Mouse (Mus musculus): ENCODE results near the gene Slc35b1. TPM values are rescaled to one million over a fixed set of nuclear protein-coding genes. Genes with fewer than 3 reads are reported as not detected.

Gene Slc35b1
- polyA plus RNA-seq, 1 experiment from 2014 or later, result 144 TPM

DNA sequence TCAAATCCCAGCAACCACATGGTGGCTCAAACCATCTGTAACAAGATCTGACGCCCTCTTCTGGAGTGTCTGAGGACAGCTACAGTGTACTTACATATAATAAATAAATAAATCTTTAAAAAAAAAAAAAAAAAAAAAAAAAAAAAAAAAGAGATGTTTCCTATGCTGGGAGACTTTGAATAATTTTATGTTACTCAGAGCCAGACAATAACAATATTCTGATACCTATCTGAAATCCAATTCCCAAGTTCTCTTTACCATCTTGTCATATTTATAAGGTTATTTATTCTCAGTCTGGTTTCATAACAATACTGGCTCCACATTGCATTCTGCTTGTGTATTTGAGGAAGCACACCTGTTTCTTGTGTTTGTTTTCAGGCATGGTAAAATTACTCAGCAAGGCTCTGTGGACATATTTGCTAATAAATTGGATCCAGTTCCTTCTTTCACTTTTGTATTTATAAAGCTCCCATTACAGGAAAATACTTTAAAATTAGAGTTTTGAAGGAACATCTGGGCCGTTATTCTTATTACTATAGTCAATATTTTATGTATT lies 36.5 kb downstream of the Slc35b1 start:
- H3K4me1 ChIP-seq (replicated peaks; ENCODE audit: control insufficient read depth, insufficient read depth, low read length), result peaks cover 11% of the 10 kb centered on the region
- ATAC-seq (ENCODE audit: low FRiP score) (no peak), DNase-seq (ENCODE audit: low spot score) (no peak)
- H3K36me3 ChIP-seq (replicated peaks; ENCODE audit: control insufficient read depth, insufficient read depth), result no peaks in the 10 kb centered on the region; the same call in 1 of the 2 replicates
- no peaks in the 10 kb centered on the region for H3K9me3 ChIP-seq (ENCODE audit: control insufficient read depth, low read length)
- H3K27me3 ChIP-seq (ENCODE audit: control insufficient read depth, insufficient read depth, low read length), result no peaks in the 10 kb centered on the region
- WGBS, result 79% methylated on average over 2 of the region's 2 CpGs
- H3K27ac ChIP-seq, result no peak overlapping the region
- no peak overlapping the region for H3K9ac ChIP-seq
- no peak overlapping the region for H3K4me3 ChIP-seq (replicated peaks; ENCODE audit: low read length)
- H3K4me2 ChIP-seq (replicated peaks), result no peak overlapping the region

DNA sequence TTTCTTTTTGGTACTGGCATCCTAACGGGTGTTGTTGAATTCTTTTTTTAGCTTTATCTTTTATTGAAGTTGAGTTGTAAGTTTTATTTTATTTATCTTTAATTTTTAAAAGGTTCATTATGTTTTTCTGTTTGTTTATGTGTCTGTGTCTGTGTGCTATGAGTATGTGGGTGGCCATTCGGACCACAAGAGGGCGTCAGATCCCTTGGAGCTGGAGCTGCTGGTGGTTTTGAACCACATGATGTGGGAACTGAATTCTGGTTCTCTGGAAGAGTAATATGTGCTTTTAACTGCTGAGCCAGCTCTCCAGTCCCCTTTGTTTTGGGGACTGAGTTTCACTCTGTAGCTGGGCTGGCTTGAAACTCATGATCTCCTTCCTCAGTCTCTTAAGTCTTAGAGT lies 39.0 kb downstream of the Slc35b1 start:
- no peak overlapping the region for H3K9ac ChIP-seq
- no peaks in the 10 kb centered on the region for H3K4me1 ChIP-seq (replicated peaks; ENCODE audit: control insufficient read depth, insufficient read depth, low read length)
- WGBS, result 89% methylated on average over 3 of the region's 3 CpGs
- DNase-seq (ENCODE audit: low spot score) (no peak), ATAC-seq (ENCODE audit: low FRiP score) (no peak)
- H3K27me3 ChIP-seq (ENCODE audit: control insufficient read depth, insufficient read depth, low read length), result no peaks in the 10 kb centered on the region
- H3K4me3 ChIP-seq (replicated peaks; ENCODE audit: low read length), result no peak overlapping the region
- no peak overlapping the region for H3K27ac ChIP-seq
- no peaks in the 10 kb centered on the region; the same call in 1 of the 2 replicates for H3K36me3 ChIP-seq (replicated peaks; ENCODE audit: control insufficient read depth, insufficient read depth)
- H3K4me2 ChIP-seq (replicated peaks), result no peak overlapping the region
- no peaks in the 10 kb centered on the region for H3K9me3 ChIP-seq (ENCODE audit: control insufficient read depth, low read length)

DNA sequence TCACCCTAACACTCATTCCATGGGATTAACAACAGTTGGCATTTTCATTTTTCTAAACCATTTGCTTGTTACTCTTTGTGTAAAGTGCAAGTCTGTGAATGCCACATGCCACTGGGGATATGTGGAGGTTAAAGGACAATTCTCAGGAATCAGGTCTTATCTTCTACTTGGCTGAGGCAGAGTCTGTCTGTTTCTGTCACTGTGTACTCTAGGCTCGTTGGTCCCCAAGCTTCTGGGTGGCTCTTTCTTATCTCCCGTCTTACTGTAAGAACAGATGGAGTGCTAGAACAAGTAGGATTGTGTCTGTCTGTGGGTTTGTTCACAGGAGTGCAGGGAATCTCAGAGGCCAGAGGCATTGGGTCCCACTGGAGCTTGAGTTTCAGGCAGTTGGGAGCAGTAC lies 46.9 kb downstream of the Slc35b1 start:
- H3K4me3 ChIP-seq (replicated peaks; ENCODE audit: low read length), result no peak overlapping the region
- H3K4me1 ChIP-seq (replicated peaks; ENCODE audit: control insufficient read depth, insufficient read depth, low read length), result no peaks in the 10 kb centered on the region
- no peaks in the 10 kb centered on the region for H3K27me3 ChIP-seq (ENCODE audit: control insufficient read depth, insufficient read depth, low read length)
- DNase-seq (ENCODE audit: low spot score), result no peak
- no peak overlapping the region for H3K4me2 ChIP-seq (replicated peaks)
- H3K36me3 ChIP-seq (replicated peaks; ENCODE audit: control insufficient read depth, insufficient read depth), result peaks cover 8% of the 10 kb centered on the region; the same call in 1 of the 2 replicates
- ATAC-seq (ENCODE audit: low FRiP score), result no peak
- WGBS, result 87% methylated on average over 2 of the region's 2 CpGs
- H3K9me3 ChIP-seq (ENCODE audit: control insufficient read depth, low read length), result no peaks in the 10 kb centered on the region
- H3K9ac ChIP-seq, result no peak overlapping the region
- no peak overlapping the region for H3K27ac ChIP-seq

DNA sequence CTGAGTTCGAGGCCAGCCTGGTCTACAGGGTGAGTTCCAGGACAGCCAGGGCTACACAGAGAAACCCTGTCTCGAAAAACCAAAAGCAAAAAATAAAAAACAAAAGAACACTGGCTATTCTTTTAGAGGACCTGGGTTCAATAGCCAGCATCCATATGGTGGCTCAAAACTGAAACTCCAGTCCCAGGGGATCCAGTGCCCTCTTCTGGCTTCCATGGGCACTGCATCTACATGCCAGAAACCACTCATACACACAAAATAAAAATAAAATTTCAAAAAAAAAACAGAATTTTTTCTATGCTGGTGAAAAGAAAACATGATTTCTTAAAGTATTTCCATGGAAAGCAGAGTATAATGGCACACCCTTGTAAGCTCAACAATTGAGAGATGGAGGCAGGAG lies 47.7 kb downstream of the Slc35b1 start:
- no peaks in the 10 kb centered on the region for H3K9me3 ChIP-seq (ENCODE audit: control insufficient read depth, low read length)
- no peaks in the 10 kb centered on the region for H3K4me1 ChIP-seq (replicated peaks; ENCODE audit: control insufficient read depth, insufficient read depth, low read length)
- H3K27ac ChIP-seq, result no peak overlapping the region
- peaks cover 9% of the 10 kb centered on the region; the same call in 1 of the 2 replicates for H3K36me3 ChIP-seq (replicated peaks; ENCODE audit: control insufficient read depth, insufficient read depth)
- 85% methylated on average over 2 of the region's 2 CpGs for WGBS
- no peak overlapping the region for H3K9ac ChIP-seq
- H3K4me2 ChIP-seq (replicated peaks), result no peak overlapping the region
- no peak overlapping the region for H3K4me3 ChIP-seq (replicated peaks; ENCODE audit: low read length)
- DNase-seq (ENCODE audit: low spot score) (no peak), ATAC-seq (ENCODE audit: low FRiP score) (no peak)
- H3K27me3 ChIP-seq (ENCODE audit: control insufficient read depth, insufficient read depth, low read length), result no peaks in the 10 kb centered on the region

Other genes starting within 250 kb of the Slc35b1 start
- gene Dlx4, start 238.4 kb upstream of the Slc35b1 start, polyA plus RNA-seq (2014; fragmentation: Nextera tagmentation; extraction: Ambion mirVana), result not detected in 2 replicates
- 0.17 TPM in 1 of 2 replicates, not detected in the other for gene Tac4, start 123.2 kb upstream of the Slc35b1 start, polyA plus RNA-seq (2014; fragmentation: Nextera tagmentation; extraction: Ambion mirVana)
- gene Kat7, start 74.4 kb upstream of the Slc35b1 start, polyA plus RNA-seq (2014; fragmentation: Nextera tagmentation; extraction: Ambion mirVana), result 58.1 and 71.0 TPM in 2 replicates
- gene Fam117a, start 47.7 kb upstream of the Slc35b1 start, polyA plus RNA-seq (2014; fragmentation: Nextera tagmentation; extraction: Ambion mirVana), result 2.8 and 3.5 TPM in 2 replicates
- gene Spop, start 29.4 kb downstream of the Slc35b1 start, polyA plus RNA-seq (2014; fragmentation: Nextera tagmentation; extraction: Ambion mirVana), result 160 and 167 TPM in 2 replicates
- 2.0 and 2.2 TPM in 2 replicates for gene Nxph3, start 129.9 kb downstream of the Slc35b1 start, polyA plus RNA-seq (2014; fragmentation: Nextera tagmentation; extraction: Ambion mirVana)
- 38.2 and 48.5 TPM in 2 replicates for gene Ngfr, start 203.0 kb downstream of the Slc35b1 start, polyA plus RNA-seq (2014; fragmentation: Nextera tagmentation; extraction: Ambion mirVana)